Mouse (Mus musculus) thymus, postnatal 0 days (tissue): ENCODE measurements around the gene Dusp10. TPM values are rescaled to one million over a fixed set of nuclear protein-coding genes. Genes with fewer than 3 reads are reported as not detected.
A peak's percentile ranks its signal among the peaks of the same experiment; 100 is the strongest.

Experiments
- DNase-seq: peaks from one replicate; pipeline ENCODE4 v3.0.0-alpha.2; 2015; ENCODE audit warnings: low spot score
- polyA plus RNA-seq: library from polyadenylated mRNA; unstranded; fragments of >200 nt; fragmentation: Nextera tagmentation; extraction: Ambion mirVana; gene quantifications from 2 replicates; pipeline ENCODE4 v1.2.1, GENCODE M21; 2015

Dusp10 gene
- polyA plus RNA-seq, 1 experiment from 2014 or later: 101 TPM

- no peak for DNase-seq
Observed at GRCm38 (mm10) chr1:184053711-184054110, 40.6 kb downstream of the Dusp10 start.

GRCm38 (mm10) chr1:184054176-184054575 is 41.1 kb downstream of the Dusp10 start:
- no peak for DNase-seq

- no peak for DNase-seq
Observed at GRCm38 (mm10) chr1:184058206-184058605, 45.1 kb downstream of the Dusp10 start.

GRCm38 (mm10) chr1:184059814-184060213 is 46.7 kb downstream of the Dusp10 start:
- no peak for DNase-seq

GRCm38 (mm10) chr1:184060381-184060780 is 47.3 kb downstream of the Dusp10 start:
- DNase-seq: no peak

GRCm38 (mm10) chr1:184060828-184061734 is 48.0 kb downstream of the Dusp10 start:
- no peak for DNase-seq

- DNase-seq: no peak
Observed at GRCm38 (mm10) chr1:184061901-184062300, 48.8 kb downstream of the Dusp10 start.

GRCm38 (mm10) chr1:184064306-184064705 is 51.2 kb downstream of the Dusp10 start:
- peak; percentile 46 for DNase-seq

GRCm38 (mm10) chr1:184065589-184066361 is 52.7 kb downstream of the Dusp10 start:
- DNase-seq: peak; percentile 45

GRCm38 (mm10) chr1:184066460-184067287 is 53.6 kb downstream of the Dusp10 start:
- no peak for DNase-seq

- DNase-seq: no peak
Observed at GRCm38 (mm10) chr1:184067704-184068558, 54.8 kb downstream of the Dusp10 start.

- DNase-seq: no peak
Observed at GRCm38 (mm10) chr1:184068971-184069370, 55.9 kb downstream of the Dusp10 start.

GRCm38 (mm10) chr1:184076065-184076464 is 63.0 kb downstream of the Dusp10 start:
- DNase-seq: no peak

- DNase-seq: no peak
Observed at GRCm38 (mm10) chr1:184076756-184077155, 63.7 kb downstream of the Dusp10 start.

- DNase-seq: no peak
Observed at GRCm38 (mm10) chr1:184079304-184079703, 66.2 kb downstream of the Dusp10 start.

- no peak for DNase-seq
Observed at GRCm38 (mm10) chr1:184082661-184083060, 69.6 kb downstream of the Dusp10 start.

- DNase-seq: no peak
Observed at GRCm38 (mm10) chr1:184083166-184083565, 70.1 kb downstream of the Dusp10 start.

- no peak for DNase-seq
Observed at GRCm38 (mm10) chr1:184084961-184085360, 71.9 kb downstream of the Dusp10 start.

- no peak for DNase-seq
Observed at GRCm38 (mm10) chr1:184090515-184090914, 77.4 kb downstream of the Dusp10 start.

GRCm38 (mm10) chr1:184094914-184095313 is 81.8 kb downstream of the Dusp10 start:
- DNase-seq: no peak
